ENCODE assay signal across 19 mouse cellular contexts in the genomic region with DNA sequence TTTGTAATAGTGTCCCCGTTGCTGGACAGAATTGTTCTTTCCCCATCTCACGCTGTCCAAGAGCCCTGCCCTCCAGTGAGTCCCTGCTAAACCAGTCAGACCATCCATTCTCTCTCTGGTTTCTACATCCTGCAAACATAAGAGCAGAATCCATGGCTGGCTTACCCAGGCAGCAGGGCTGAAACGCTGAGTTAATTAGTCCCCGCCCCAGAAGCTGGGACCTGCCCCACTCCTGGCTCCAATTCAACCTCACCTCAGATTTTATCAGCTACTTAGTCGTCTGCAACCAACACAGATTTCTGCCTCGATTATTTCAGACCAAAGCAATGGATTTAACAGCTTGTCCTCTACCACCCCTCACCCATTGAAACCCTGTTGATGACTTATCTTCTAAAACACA. TPM values are rescaled to one million over a fixed set of nuclear protein-coding genes. Genes with fewer than 3 reads are reported as not detected.
DNase-seq lines count a peak whose midpoint lies in the region; ATAC-seq lines count a peak whose summit lies in the region.
"Had no signal": no experiment of that assay in that cellular context is flagged by ENCODE, and none has a peak within 500 bp of the region (broad histone marks: within the 10 kb centered on the region; RNA-seq: fewer than 3 reads in every experiment).

No protein-coding gene starts in this region.

- no peak overlapping the region for H3K9ac ChIP-seq in kidney, embryonic 16.5 days (replicated peaks; ENCODE audit: low read length)
- no peak overlapping the region for H3K9ac ChIP-seq in neural tube, embryonic 15.5 days (replicated peaks)

- WGBS in kidney, embryonic 16.5 days: 44% methylated on average over 6 of the region's 6 CpGs
- 66% methylated on average over 6 of the region's 6 CpGs for WGBS in neural tube, embryonic 15.5 days

- H3K4me3 ChIP-seq in kidney, embryonic 16.5 days (ENCODE audit: low read length): no peak overlapping the region
- H3K4me3 ChIP-seq in neural tube, embryonic 15.5 days (replicated peaks): no peak overlapping the region
- H3K4me3 ChIP-seq: erythroblast, embryonic 14.5 days; heart, adult 2 months; layer of hippocampus, adult 2 months; midbrain, embryonic 10.5 days had no signal

- no peaks in the 10 kb centered on the region for H3K27me3 ChIP-seq in kidney, embryonic 16.5 days (ENCODE audit: insufficient read depth, low read length)
- H3K27me3 ChIP-seq in neural tube, embryonic 15.5 days (replicated peaks): no peaks in the 10 kb centered on the region
- H3K27me3 ChIP-seq: Patski had no signal

- no peaks in the 10 kb centered on the region for H3K36me3 ChIP-seq in kidney, embryonic 16.5 days (ENCODE audit: insufficient read depth, low read length)
- H3K36me3 ChIP-seq in neural tube, embryonic 15.5 days: no peaks in the 10 kb centered on the region
- H3K36me3 ChIP-seq: midbrain, embryonic 10.5 days had no signal

- no peak overlapping the region for H3K4me2 ChIP-seq in kidney, embryonic 16.5 days (replicated peaks; ENCODE audit: low read depth, low read length)
- no peak overlapping the region for H3K4me2 ChIP-seq in neural tube, embryonic 15.5 days
- H3K4me2 ChIP-seq: liver, embryonic 11.5 days had no signal

- H3K27ac ChIP-seq in kidney, embryonic 16.5 days (ENCODE audit: low read length): peak overlapping the region; percentile 30; the same call in 1 of the 2 replicates
- no peak overlapping the region for H3K27ac ChIP-seq in neural tube, embryonic 15.5 days (replicated peaks)
- H3K27ac ChIP-seq: heart, adult 2 months; layer of hippocampus, adult 2 months; midbrain, embryonic 10.5 days had no signal

- no peaks in the 10 kb centered on the region; the same call in 1 of the 2 replicates for H3K9me3 ChIP-seq in kidney, embryonic 16.5 days (ENCODE audit: low read length)
- no peaks in the 10 kb centered on the region for H3K9me3 ChIP-seq in neural tube, embryonic 15.5 days (replicated peaks)
- H3K9me3 ChIP-seq: midbrain, embryonic 10.5 days had no signal

- DNase-seq in cerebellum, postnatal 10 days: peak; percentile 23 to 30
- no peak for DNase-seq in cerebellum, postnatal 36 days
- DNase-seq in urinary bladder, adult 18-20 months (ENCODE audit: low spot score in 2 of 2): peak; percentile 18 to 57
- DNase-seq in urinary bladder, postnatal 4 days (ENCODE audit: low spot score in 2 of 2): no peak
- no peak for DNase-seq in T-cell, adult 2 months (ENCODE audit: low spot score)
- no peak for DNase-seq in gastrocnemius, adult 18-20 months (ENCODE audit: low spot score)
- DNase-seq: cerebellum, adult 18-20 months; heart, adult 2 months; heart, postnatal 14 days; lung, postnatal 10 days; thymus, postnatal 36 days had no signal

- peak; percentile 73; the same call in 1 of the 2 replicates for ATAC-seq in kidney, embryonic 16.5 days (ENCODE audit: low FRiP score, low TSS enrichment)
- no peak for ATAC-seq in neural tube, embryonic 15.5 days (ENCODE audit: low FRiP score)
- ATAC-seq: hindbrain, embryonic 16.5 days; Patski had no signal

- no peaks in the 10 kb centered on the region; the same call in 1 of the 2 replicates for H3K4me1 ChIP-seq in kidney, embryonic 16.5 days (ENCODE audit: insufficient read depth, low read length)
- H3K4me1 ChIP-seq in neural tube, embryonic 15.5 days: peaks cover 5% of the 10 kb centered on the region; the same call in 1 of the 2 replicates
- H3K4me1 ChIP-seq: midbrain, embryonic 10.5 days had no signal

RNA-seq across cellular contexts. Expression of a gene that starts 37.6 kb away (rescaled TPM):
- 16.7 and 17.7 TPM in 2 replicates for polyA plus RNA-seq in kidney, embryonic 16.5 days (2015; fragmentation: Nextera tagmentation; extraction: Ambion mirVana)
- total RNA-seq in gastrocnemius, adult 18-20 months (2021): 10 to 100 TPM; 58.6 to 64.4 TPM
- 13.3 and 14.8 TPM in 2 replicates for polyA plus RNA-seq in neural tube, embryonic 15.5 days (2015; fragmentation: Nextera tagmentation; extraction: Ambion mirVana)

Comparison
In these comparisons a context has a peak if more than half of its experiments do, and no peak if none do; other contexts are left out.
1. DNase-seq: peak in cerebellum, postnatal 10 days (2 of 2) and urinary bladder, adult 18-20 months (2 of 2); none in cerebellum, postnatal 36 days (0 of 2), urinary bladder, postnatal 4 days (0 of 2), T-cell, adult 2 months (single experiment) and gastrocnemius, adult 18-20 months (single experiment).